Mouse (Mus musculus) left cerebral cortex, adult 18-20 months (tissue): Measurements from ENCODE around the gene Ppp1ca. TPM values are rescaled to one million over a fixed set of nuclear protein-coding genes. Genes with fewer than 3 reads are reported as not detected.
A peak's percentile ranks its signal among the peaks of the same experiment; 100 is the strongest.

Source experiments
- DNase-seq, 2 experiments: peaks; one replicate each; pipeline ENCODE4 v3.0.0; 2021 to 2022; ENCODE audit warnings: low spot score in 2 of 2, mixed read lengths in 1 of 2
- microRNA-seq, 2 experiments: library from miRNA; unstranded; fragments of <30 nt; microRNA quantifications; one replicate each; pipeline ENCODE4 v1.2.0; 2021
- total RNA-seq, 2 experiments: library from RNA; stranded (reverse); gene quantifications; 2 replicates each; pipeline ENCODE4 v1.2.3; 2021

The Ppp1ca gene
- total RNA-seq, 2 experiments from 2014 or later, result 303 to 333 TPM

GRCm38 (mm10) chr19:4230415-4230814 lies 38.5 kb downstream of the Ppp1ca start:
- no peak for DNase-seq

DNA sequence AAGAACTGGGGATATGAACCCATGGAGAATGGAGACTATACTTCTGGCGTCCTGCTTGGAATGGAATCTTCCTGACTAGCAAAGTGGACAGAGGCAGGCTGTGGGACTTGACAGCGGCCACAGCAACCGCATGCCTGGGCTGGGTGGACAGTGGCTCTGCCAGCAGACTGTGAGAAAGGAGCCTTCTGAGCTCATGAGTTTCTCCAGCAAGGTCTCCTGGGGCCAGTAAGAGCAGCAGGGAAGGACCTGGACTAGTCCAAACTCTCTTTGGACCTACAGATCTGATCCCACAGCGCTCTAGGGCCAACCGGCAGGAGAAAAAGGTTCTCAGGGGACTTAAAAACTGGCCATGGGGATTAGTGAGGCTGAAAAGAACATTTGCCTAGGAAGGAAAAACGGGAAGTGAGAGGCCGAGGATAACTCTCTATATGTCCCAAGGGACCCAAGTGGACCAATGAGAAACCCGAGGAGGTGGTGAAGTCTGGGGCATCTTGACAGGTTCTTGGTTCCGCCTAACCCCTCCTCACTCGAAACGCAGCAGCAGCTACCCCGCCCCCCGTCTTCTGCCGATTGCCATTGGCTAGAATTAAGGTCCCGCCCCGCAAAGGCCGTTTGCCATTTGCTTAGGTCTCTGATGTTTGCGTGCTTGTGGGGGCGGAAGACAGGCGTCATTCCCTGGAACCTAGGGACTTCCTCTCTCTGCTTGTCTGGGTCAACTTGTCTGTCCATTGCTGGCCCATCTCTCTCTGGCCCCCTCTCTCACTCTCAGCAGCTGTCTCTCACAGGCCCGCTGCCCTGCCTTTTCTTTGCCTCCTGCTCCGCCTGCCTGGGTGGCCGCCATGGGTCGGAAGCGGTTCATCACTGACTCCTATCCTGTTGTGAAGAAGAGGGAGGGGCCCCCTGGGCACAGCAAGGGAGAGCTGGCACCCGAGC lies 39.7 kb downstream of the Ppp1ca start, which contains the start of gene Pold4:
Gene Pold4, plus strand, starts transcription at position 647 of the 933 bp plus-strand sequence.
- peak; percentile 98 for DNase-seq

DNA sequence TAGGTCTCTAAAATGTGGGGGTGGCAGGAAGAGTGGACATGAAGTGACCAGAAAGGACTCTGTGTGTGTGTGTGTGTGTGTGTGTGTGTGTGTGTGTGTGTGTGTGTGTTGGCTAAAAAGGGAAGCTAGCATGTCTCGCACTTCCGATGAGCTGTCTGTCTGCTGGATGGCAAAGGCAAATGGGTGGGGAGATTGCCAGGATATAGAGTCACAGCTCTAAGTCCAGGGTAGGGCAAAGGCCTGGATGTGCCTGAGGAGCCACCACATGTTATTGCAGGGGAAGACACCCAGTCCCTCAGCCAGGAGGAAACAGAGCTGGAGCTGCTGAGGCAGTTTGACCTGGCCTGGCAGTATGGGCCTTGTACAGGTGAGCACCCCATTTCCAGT lies 40.3 kb downstream of the Ppp1ca start:
- no peak for DNase-seq

GRCm38 (mm10) chr19:4232651-4233050 lies 40.8 kb downstream of the Ppp1ca start:
- DNase-seq, result no peak

- no peak for DNase-seq
Observed at GRCm38 (mm10) chr19:4234548-4234947, 42.7 kb downstream of the Ppp1ca start.

DNA sequence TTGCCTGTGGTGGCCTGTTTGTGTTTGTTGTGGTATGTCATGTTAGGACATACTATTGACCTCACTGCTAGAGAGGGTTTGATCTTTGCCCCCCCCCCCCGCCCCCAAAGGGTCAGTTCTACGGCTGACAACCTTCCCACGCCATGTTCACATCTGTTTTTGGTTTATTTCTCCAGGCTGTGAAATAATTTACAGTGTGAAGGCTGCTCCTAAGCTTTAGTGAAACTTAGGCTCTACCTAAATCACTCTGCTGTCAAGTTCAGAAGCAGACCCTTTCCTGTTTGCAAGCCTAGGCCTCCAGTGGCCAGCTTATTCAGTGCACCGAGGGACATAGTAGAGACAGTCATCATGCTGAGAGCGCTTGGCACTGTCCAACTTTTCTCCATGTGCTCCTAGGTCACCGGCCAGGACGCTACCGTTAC lies 48.4 kb downstream of the Ppp1ca start:
- DNase-seq, result no peak

GRCm38 (mm10) chr19:4242416-4242815 lies 50.6 kb downstream of the Ppp1ca start:
- no peak for DNase-seq

DNA sequence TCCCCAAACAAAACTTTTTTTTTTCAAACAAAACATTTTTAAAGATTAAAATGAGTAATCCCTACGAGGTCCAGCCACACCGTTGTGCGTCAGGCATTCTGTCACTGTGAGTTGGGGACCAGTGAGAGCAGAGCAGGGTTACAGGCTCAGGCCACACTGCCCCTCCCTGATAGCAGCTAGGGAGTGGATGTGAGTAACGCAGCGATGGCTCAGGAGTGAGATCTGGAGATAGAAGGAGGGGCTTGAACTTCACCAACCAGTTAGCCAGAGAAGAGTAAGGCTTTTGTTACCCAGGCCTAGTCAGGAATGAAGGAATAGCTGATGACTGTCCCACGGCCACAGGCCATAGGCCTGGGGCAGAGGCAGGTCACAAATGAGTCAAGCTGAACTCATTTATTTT lies 52.9 kb downstream of the Ppp1ca start:
- no peak for DNase-seq

Small RNA genes lying within 50 kb of the gene (microRNA-seq; reads per million reads assigned to microRNA genes)
- 0 reads per million in 2 experiments for gene Gm26115

Other genes starting within 250 kb of the Ppp1ca start
- under 1 TPM in 1 of 2 experiments, not detected in 1; 0.23 TPM for gene Aldh3b3, start 233.4 kb upstream of the Ppp1ca start, total RNA-seq
- 1 to 10 TPM; 1.1 to 1.3 TPM for gene Aldh3b2, start 219.7 kb upstream of the Ppp1ca start, total RNA-seq
- 1 to 10 TPM; 2.6 to 5.2 TPM for gene Acy3, start 205.5 kb upstream of the Ppp1ca start, total RNA-seq
- not detected for gene Tbx10, start 199.3 kb upstream of the Ppp1ca start, total RNA-seq
- 10 to 100 TPM in 1 of 2 experiments, 1 to 10 TPM in 1; 8.9 to 10.8 TPM for gene Nudt8, start 191.5 kb upstream of the Ppp1ca start, total RNA-seq
- 1 to 10 TPM; 1.0 to 1.5 TPM for gene Gm49405, start 191.4 kb upstream of the Ppp1ca start, total RNA-seq
- 1 to 10 TPM; 3.5 to 4.9 TPM for gene Doc2g, start 188.8 kb upstream of the Ppp1ca start, total RNA-seq
- gene Ndufv1, start 179.3 kb upstream of the Ppp1ca start, total RNA-seq, result 100 to 1,000 TPM; 265 to 266 TPM
- 100 to 1,000 TPM; 353 to 399 TPM for gene Gstp1, start 154.1 kb upstream of the Ppp1ca start, total RNA-seq
- gene Gstp2, start 146.0 kb upstream of the Ppp1ca start, total RNA-seq, result 10 to 100 TPM; 40.5 to 55.2 TPM
- not detected for gene Gstp3, start 132.5 kb upstream of the Ppp1ca start, total RNA-seq
- not detected for gene Cabp2, start 110.5 kb upstream of the Ppp1ca start, total RNA-seq
- gene Cdk2ap2, start 94.9 kb upstream of the Ppp1ca start, total RNA-seq, result 10 to 100 TPM; 33.6 to 37.3 TPM
- gene Pitpnm1, start 92.1 kb upstream of the Ppp1ca start, total RNA-seq, result 100 to 1,000 TPM; 210 to 214 TPM
- 100 to 1,000 TPM; 121 to 126 TPM for gene Aip, start 66.2 kb upstream of the Ppp1ca start, total RNA-seq
- under 1 TPM; 0.12 TPM for gene Gpr152, start 52.3 kb upstream of the Ppp1ca start, total RNA-seq
- under 1 TPM; 0.26 to 0.63 TPM for gene Cabp4, start 48.0 kb upstream of the Ppp1ca start, total RNA-seq
- gene Coro1b, start 43.4 kb upstream of the Ppp1ca start, total RNA-seq, result 10 to 100 TPM; 77.9 to 81.3 TPM
- gene Ptprcap, start 38.5 kb upstream of the Ppp1ca start, total RNA-seq, result 1 to 10 TPM; 1.3 to 2.3 TPM
- gene Rps6kb2, start 28.7 kb upstream of the Ppp1ca start, total RNA-seq, result 10 to 100 TPM; 32.5 to 34.5 TPM
- 1 to 10 TPM; 5.1 to 9.2 TPM for gene Carns1, start 16.6 kb upstream of the Ppp1ca start, total RNA-seq
- gene Tbc1d10c, start 781 bp upstream of the Ppp1ca start, total RNA-seq, result 1 to 10 TPM; 1.0 to 1.1 TPM
- gene Rad9a, start 9.6 kb downstream of the Ppp1ca start, total RNA-seq, result 10 to 100 TPM in 1 of 2 experiments, 1 to 10 TPM in 1; 7.2 to 10.1 TPM
- 1 to 10 TPM; 1.5 to 1.9 TPM for gene Clcf1, start 22.2 kb downstream of the Ppp1ca start, total RNA-seq
- gene AC109138.7, start 22.3 kb downstream of the Ppp1ca start, total RNA-seq, result not detected
- gene Pold4, start 39.8 kb downstream of the Ppp1ca start, total RNA-seq, result 10 to 100 TPM; 13.4 to 18.2 TPM
- gene Ssh3, start 77.1 kb downstream of the Ppp1ca start, total RNA-seq, result 10 to 100 TPM; 49.2 to 52.4 TPM
- 10 to 100 TPM; 67.2 to 71.2 TPM for gene Ankrd13d, start 91.1 kb downstream of the Ppp1ca start, total RNA-seq
- 100 to 1,000 TPM; 224 to 230 TPM for gene Grk2, start 114.2 kb downstream of the Ppp1ca start, total RNA-seq
- gene Kdm2a, start 206.2 kb downstream of the Ppp1ca start, total RNA-seq, result 10 to 100 TPM; 74.0 to 77.0 TPM
- gene Rhod, start 247.4 kb downstream of the Ppp1ca start, total RNA-seq, result 1 to 10 TPM in 1 of 2 experiments, under 1 TPM in 1; 0.59 to 1.3 TPM